Mouse (Mus musculus): Measurements from ENCODE around the gene Uba7. TPM values are rescaled to one million over a fixed set of nuclear protein-coding genes. Genes with fewer than 3 reads are reported as not detected.

The Uba7 gene
- polyA plus RNA-seq, 1 experiment from 2014 or later = 13.2 TPM

- H3K36me3 ChIP-seq (replicated peaks; ENCODE audit: control insufficient read depth, insufficient read depth, low read depth, low read length) = peaks cover 12% of the 10 kb centered on the region
- 91% methylated on average over 5 of the region's 5 CpGs for WGBS
- H3K27me3 ChIP-seq (ENCODE audit: control insufficient read depth, insufficient read depth, low read length) = no peaks in the 10 kb centered on the region
- DNase-seq (ENCODE audit: low spot score) (no peak), ATAC-seq (replicated peaks; ENCODE audit: insufficient number of reproducible peaks, low FRiP score, low TSS enrichment, low read depth) (no peak)
- no peak overlapping the region for H3K4me3 ChIP-seq (ENCODE audit: low read depth, low read length)
- H3K4me2 ChIP-seq (ENCODE audit: low read depth, low read length) = no peak overlapping the region
- H3K4me1 ChIP-seq (ENCODE audit: control insufficient read depth, insufficient read depth, low read length) = no peaks in the 10 kb centered on the region
- H3K9ac ChIP-seq (replicated peaks; ENCODE audit: low read length) = no peak overlapping the region
- H3K27ac ChIP-seq (replicated peaks; ENCODE audit: low read depth, low read length) = no peak overlapping the region
- H3K9me3 ChIP-seq (replicated peaks; ENCODE audit: control insufficient read depth, low read length) = no peaks in the 10 kb centered on the region
Measured at GRCm38 (mm10) chr9:108032126-108032525, 56.8 kb downstream of the Uba7 start.

Other genes with a start within 250 kb of the Uba7 start
- 184 and 198 TPM in 2 replicates for gene Rbm5, start 204.5 kb upstream of the Uba7 start, polyA plus RNA-seq (2014; fragmentation: Nextera tagmentation; extraction: Ambion mirVana)
- 96.7 and 101 TPM in 2 replicates for gene Rbm6, start 102.3 kb upstream of the Uba7 start, polyA plus RNA-seq (2014; fragmentation: Nextera tagmentation; extraction: Ambion mirVana)
- gene Mon1a, start 87.4 kb upstream of the Uba7 start, polyA plus RNA-seq (2014; fragmentation: Nextera tagmentation; extraction: Ambion mirVana) = 11.5 and 12.5 TPM in 2 replicates
- gene Mst1r, start 68.6 kb upstream of the Uba7 start, polyA plus RNA-seq (2014; fragmentation: Nextera tagmentation; extraction: Ambion mirVana) = 0.49 and 0.79 TPM in 2 replicates
- gene Actl11, start 47.0 kb upstream of the Uba7 start, polyA plus RNA-seq (2014; fragmentation: Nextera tagmentation; extraction: Ambion mirVana) = not detected in 2 replicates
- gene Camkv, start 39.8 kb upstream of the Uba7 start, polyA plus RNA-seq (2014; fragmentation: Nextera tagmentation; extraction: Ambion mirVana) = 3.5 and 4.3 TPM in 2 replicates
- 34.2 and 34.8 TPM in 2 replicates for gene Traip, start 25.4 kb upstream of the Uba7 start, polyA plus RNA-seq (2014; fragmentation: Nextera tagmentation; extraction: Ambion mirVana)
- 4.0 and 4.5 TPM in 2 replicates for gene Gm20661, start 7.6 kb downstream of the Uba7 start, polyA plus RNA-seq (2014; fragmentation: Nextera tagmentation; extraction: Ambion mirVana)
- gene Inka1, start 10.4 kb downstream of the Uba7 start, polyA plus RNA-seq (2014; fragmentation: Nextera tagmentation; extraction: Ambion mirVana) = 101 and 108 TPM in 2 replicates
- 7.6 and 10.2 TPM in 2 replicates for gene Cdhr4, start 17.0 kb downstream of the Uba7 start, polyA plus RNA-seq (2014; fragmentation: Nextera tagmentation; extraction: Ambion mirVana)
- 0.14 and 0.59 TPM in 2 replicates for gene Gm20662, start 20.8 kb downstream of the Uba7 start, polyA plus RNA-seq (2014; fragmentation: Nextera tagmentation; extraction: Ambion mirVana)
- gene Ip6k1, start 27.0 kb downstream of the Uba7 start, polyA plus RNA-seq (2014; fragmentation: Nextera tagmentation; extraction: Ambion mirVana) = 28.0 and 30.1 TPM in 2 replicates
- gene Gmppb, start 73.7 kb downstream of the Uba7 start, polyA plus RNA-seq (2014; fragmentation: Nextera tagmentation; extraction: Ambion mirVana) = 19.2 and 19.9 TPM in 2 replicates
- gene Amigo3, start 77.7 kb downstream of the Uba7 start, polyA plus RNA-seq (2014; fragmentation: Nextera tagmentation; extraction: Ambion mirVana) = 1.4 and 1.5 TPM in 2 replicates
- gene Mst1, start 104.9 kb downstream of the Uba7 start, polyA plus RNA-seq (2014; fragmentation: Nextera tagmentation; extraction: Ambion mirVana) = 0.28 and 0.31 TPM in 2 replicates
- gene Rnf123, start 107.8 kb downstream of the Uba7 start, polyA plus RNA-seq (2014; fragmentation: Nextera tagmentation; extraction: Ambion mirVana) = 22.0 and 23.5 TPM in 2 replicates
- gene Apeh, start 119.1 kb downstream of the Uba7 start, polyA plus RNA-seq (2014; fragmentation: Nextera tagmentation; extraction: Ambion mirVana) = 45.3 and 47.2 TPM in 2 replicates
- gene Bsn, start 214.9 kb downstream of the Uba7 start, polyA plus RNA-seq (2014; fragmentation: Nextera tagmentation; extraction: Ambion mirVana) = 0.97 and 1.1 TPM in 2 replicates

Data from embryonic facial prominence, embryonic 11.5 days (tissue).